Mouse (Mus musculus): ENCODE measurements at regions not wholly inside any gene's neighbourhood (a gene's known extent, or its start where the extent isn't known, plus 50 kb on each side); places are given as distances from the start of the nearest gene placed in this dataset.

DNA sequence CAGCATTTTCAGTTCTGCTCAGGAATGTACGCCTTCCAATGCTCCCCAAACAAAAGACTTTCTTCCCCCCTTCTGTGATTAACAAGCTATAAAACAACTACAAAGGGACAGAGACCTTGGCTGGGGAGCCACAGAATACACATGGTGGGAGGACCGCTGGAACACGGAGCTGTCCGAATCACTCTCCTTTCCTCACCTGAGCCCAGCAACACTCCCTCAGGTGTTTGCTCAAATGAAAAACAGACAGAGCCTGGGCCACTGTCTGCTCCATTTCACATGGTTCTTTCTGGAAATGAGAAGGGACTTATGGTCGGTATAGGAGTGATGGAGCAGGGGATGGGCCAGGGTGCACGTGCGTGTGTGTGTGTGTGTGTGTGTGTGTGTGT lies 215.9 kb downstream of the Mreg start:
- Histone ChIP-seq H3K9me3 (replicated peaks; ENCODE audit: control insufficient read depth, low read length) (no peaks in the 10 kb centered on the region), H3K9ac (ENCODE audit: low read length) (no peak overlapping the region), H3K4me3 (replicated peaks; ENCODE audit: low read length) (no peak overlapping the region), H3K27me3 (ENCODE audit: control insufficient read depth, insufficient read depth, low read length) (no peaks in the 10 kb centered on the region), H3K4me1 (ENCODE audit: control insufficient read depth, insufficient read depth, low read length) (peaks cover 6% of the 10 kb centered on the region; the same call in 1 of the 2 replicates), H3K27ac (ENCODE audit: low read length) (no peak overlapping the region), H3K36me3 (ENCODE audit: control insufficient read depth, insufficient read depth, low read length) (no peaks in the 10 kb centered on the region), H3K4me2 (ENCODE audit: low read depth, low read length) (no peak overlapping the region)
- ATAC-seq (ENCODE audit: insufficient read depth, low FRiP score): no peak
- WGBS: 66% methylated on average over 7 of the region's 7 CpGs

DNA sequence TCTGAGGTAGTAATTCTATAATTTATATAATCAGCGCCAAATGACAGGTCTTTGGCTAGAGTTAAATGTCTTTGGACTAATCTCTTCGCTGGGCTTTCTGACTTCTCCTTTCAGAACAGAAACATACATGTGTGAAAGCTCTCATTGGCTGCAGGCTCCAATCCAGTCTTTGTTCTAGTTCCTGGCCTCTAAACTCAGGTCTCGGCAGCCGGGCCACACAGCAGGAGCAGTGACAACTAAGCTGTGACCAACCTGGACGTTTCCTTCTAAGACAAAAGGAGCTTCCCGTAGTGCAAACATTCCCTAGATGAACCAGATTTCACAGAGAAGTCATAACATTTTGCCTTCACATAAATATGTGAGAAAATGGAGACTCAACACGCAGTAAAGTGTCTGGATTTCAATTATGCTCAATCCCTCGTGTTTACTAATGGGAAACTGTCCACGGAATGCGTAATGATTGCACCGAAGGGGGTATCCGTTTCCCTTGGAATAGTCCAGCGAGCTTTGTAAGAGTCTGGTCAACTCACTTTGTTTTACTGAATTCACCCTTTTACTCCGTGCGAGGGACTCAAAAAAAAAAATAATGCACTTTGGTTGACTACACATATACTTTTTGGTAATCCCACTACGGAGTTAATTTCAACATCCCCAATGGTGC lies 216.4 kb downstream of the Mreg start:
- Histone ChIP-seq H3K27ac (ENCODE audit: low read length) (no peak overlapping the region), H3K4me2 (ENCODE audit: low read depth, low read length) (no peak overlapping the region), H3K27me3 (ENCODE audit: control insufficient read depth, insufficient read depth, low read length) (no peaks in the 10 kb centered on the region), H3K36me3 (ENCODE audit: control insufficient read depth, insufficient read depth, low read length) (no peaks in the 10 kb centered on the region), H3K9me3 (replicated peaks; ENCODE audit: control insufficient read depth, low read length) (no peaks in the 10 kb centered on the region), H3K4me3 (replicated peaks; ENCODE audit: low read length) (no peak overlapping the region), H3K9ac (ENCODE audit: low read length) (no peak overlapping the region), H3K4me1 (ENCODE audit: control insufficient read depth, insufficient read depth, low read length) (peaks cover 4% of the 10 kb centered on the region; the same call in 1 of the 2 replicates)
- no peak for ATAC-seq (ENCODE audit: insufficient read depth, low FRiP score)
- WGBS: 58% methylated on average over 16 of the region's 16 CpGs

DNA sequence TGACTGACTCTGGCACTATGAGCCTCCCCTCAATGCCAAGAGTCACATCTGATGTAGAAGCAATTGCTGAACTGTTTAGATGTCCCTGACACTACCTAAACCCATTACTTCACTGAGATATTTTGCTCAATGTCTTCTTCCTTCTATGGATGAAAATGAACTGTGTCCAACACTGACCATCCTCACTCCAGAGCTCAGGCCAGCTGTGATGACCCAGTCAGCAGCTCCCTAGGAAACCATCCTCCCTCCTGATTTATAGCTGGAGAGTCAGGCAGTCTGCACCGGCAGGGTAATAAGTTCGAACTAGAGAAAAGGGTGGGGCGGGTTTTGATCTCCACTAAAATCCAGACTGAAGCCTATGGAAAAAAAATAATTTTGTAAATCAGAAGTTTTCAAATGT lies 221.2 kb downstream of the Mreg start:
- WGBS: 70% methylated on average over 3 of the region's 3 CpGs
- no peak overlapping the region for H3K4me3 ChIP-seq (replicated peaks; ENCODE audit: low read length)
- no peaks in the 10 kb centered on the region for H3K27me3 ChIP-seq (ENCODE audit: control insufficient read depth, insufficient read depth, low read length)
- no peaks in the 10 kb centered on the region for H3K9me3 ChIP-seq (replicated peaks; ENCODE audit: control insufficient read depth, low read length)
- H3K36me3 ChIP-seq (ENCODE audit: control insufficient read depth, insufficient read depth, low read length): no peaks in the 10 kb centered on the region
- no peaks in the 10 kb centered on the region for H3K4me1 ChIP-seq (ENCODE audit: control insufficient read depth, insufficient read depth, low read length)
- ATAC-seq (ENCODE audit: insufficient read depth, low FRiP score): no peak
- no peak overlapping the region for H3K4me2 ChIP-seq (ENCODE audit: low read depth, low read length)
- no peak overlapping the region for H3K27ac ChIP-seq (ENCODE audit: low read length)
- H3K9ac ChIP-seq (ENCODE audit: low read length): no peak overlapping the region

DNA sequence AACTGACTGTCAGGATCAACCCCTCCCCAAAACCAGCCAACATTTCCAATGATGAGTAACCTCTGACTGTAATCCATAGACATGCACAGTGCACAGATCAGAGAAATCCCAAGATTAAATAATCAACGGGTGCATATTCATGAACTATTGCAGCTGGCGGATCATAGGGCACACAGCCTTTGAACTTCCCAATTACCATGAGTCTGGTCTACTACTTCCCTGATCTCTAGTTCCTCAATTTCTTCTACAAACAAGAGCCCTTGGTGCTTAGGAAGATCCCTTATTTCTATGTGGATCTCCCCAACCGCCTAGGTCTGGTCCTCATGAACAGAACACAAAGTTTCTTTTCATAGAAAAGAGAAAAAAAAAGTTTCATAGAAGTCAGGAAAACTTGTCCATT lies 224.0 kb downstream of the Mreg start:
- ATAC-seq (ENCODE audit: insufficient read depth, low FRiP score): no peak
- Histone ChIP-seq H3K27me3 (ENCODE audit: control insufficient read depth, insufficient read depth, low read length) (no peaks in the 10 kb centered on the region), H3K9me3 (replicated peaks; ENCODE audit: control insufficient read depth, low read length) (no peaks in the 10 kb centered on the region), H3K4me1 (ENCODE audit: control insufficient read depth, insufficient read depth, low read length) (no peaks in the 10 kb centered on the region), H3K36me3 (ENCODE audit: control insufficient read depth, insufficient read depth, low read length) (no peaks in the 10 kb centered on the region), H3K27ac (ENCODE audit: low read length) (no peak overlapping the region), H3K4me2 (ENCODE audit: low read depth, low read length) (no peak overlapping the region), H3K4me3 (replicated peaks; ENCODE audit: low read length) (no peak overlapping the region), H3K9ac (ENCODE audit: low read length) (no peak overlapping the region)
- WGBS: 86% methylated on average over 3 of the region's 3 CpGs

DNA sequence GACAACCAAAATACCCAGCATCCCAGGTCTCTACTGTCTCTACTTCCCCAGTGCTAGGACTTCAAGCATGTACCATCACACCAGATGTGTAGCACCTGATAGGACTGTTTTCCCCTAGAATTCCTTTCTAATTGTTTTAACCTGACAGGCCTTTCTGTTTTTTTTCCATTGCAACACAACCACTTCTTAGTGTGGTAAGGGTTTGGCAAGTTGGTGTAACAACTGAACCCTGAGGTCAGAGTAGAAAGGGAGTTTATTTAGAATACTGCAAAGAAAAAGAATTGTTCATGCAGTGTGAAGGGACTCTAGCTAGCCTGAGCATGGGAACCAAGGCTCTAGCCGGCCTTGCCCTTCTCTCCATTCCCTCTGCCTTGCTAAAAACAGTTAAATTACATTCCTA lies 226.1 kb downstream of the Mreg start:
- Histone ChIP-seq H3K4me2 (ENCODE audit: low read depth, low read length) (no peak overlapping the region), H3K27ac (ENCODE audit: low read length) (no peak overlapping the region), H3K4me3 (replicated peaks; ENCODE audit: low read length) (no peak overlapping the region), H3K9ac (ENCODE audit: low read length) (no peak overlapping the region), H3K27me3 (ENCODE audit: control insufficient read depth, insufficient read depth, low read length) (no peaks in the 10 kb centered on the region), H3K4me1 (ENCODE audit: control insufficient read depth, insufficient read depth, low read length) (no peaks in the 10 kb centered on the region), H3K36me3 (ENCODE audit: control insufficient read depth, insufficient read depth, low read length) (no peaks in the 10 kb centered on the region), H3K9me3 (replicated peaks; ENCODE audit: control insufficient read depth, low read length) (no peaks in the 10 kb centered on the region)
- WGBS: 69% methylated on average over 1 of the region's 1 CpGs
- no peak for ATAC-seq (ENCODE audit: insufficient read depth, low FRiP score)

DNA sequence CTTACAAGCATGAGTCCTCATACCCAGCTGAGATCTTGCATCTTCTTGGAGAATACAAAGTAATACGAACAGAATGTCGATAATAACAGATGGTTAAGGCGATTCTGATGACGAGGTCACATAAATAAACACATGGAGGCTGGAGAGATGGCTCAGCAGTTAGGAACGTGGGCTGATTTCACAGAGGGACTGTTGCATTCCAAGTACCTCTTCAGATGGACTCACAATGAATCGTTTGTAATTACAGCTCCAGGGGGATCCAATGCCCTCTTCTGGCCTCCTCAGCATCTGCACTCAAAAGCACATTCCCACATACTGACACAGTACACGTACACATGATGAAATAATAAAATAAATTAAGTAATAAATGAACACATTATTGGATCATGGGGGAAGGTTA lies 228.3 kb downstream of the Mreg start:
- WGBS: 65% methylated on average over 7 of the region's 7 CpGs
- Histone ChIP-seq H3K4me3 (replicated peaks; ENCODE audit: low read length) (no peak overlapping the region), H3K4me1 (ENCODE audit: control insufficient read depth, insufficient read depth, low read length) (no peaks in the 10 kb centered on the region), H3K27me3 (ENCODE audit: control insufficient read depth, insufficient read depth, low read length) (no peaks in the 10 kb centered on the region), H3K9me3 (replicated peaks; ENCODE audit: control insufficient read depth, low read length) (no peaks in the 10 kb centered on the region), H3K36me3 (ENCODE audit: control insufficient read depth, insufficient read depth, low read length) (no peaks in the 10 kb centered on the region), H3K27ac (ENCODE audit: low read length) (peak overlapping the region; percentile 60), H3K9ac (ENCODE audit: low read length) (no peak overlapping the region), H3K4me2 (ENCODE audit: low read depth, low read length) (no peak overlapping the region)
- no peak for ATAC-seq (ENCODE audit: insufficient read depth, low FRiP score)

DNA sequence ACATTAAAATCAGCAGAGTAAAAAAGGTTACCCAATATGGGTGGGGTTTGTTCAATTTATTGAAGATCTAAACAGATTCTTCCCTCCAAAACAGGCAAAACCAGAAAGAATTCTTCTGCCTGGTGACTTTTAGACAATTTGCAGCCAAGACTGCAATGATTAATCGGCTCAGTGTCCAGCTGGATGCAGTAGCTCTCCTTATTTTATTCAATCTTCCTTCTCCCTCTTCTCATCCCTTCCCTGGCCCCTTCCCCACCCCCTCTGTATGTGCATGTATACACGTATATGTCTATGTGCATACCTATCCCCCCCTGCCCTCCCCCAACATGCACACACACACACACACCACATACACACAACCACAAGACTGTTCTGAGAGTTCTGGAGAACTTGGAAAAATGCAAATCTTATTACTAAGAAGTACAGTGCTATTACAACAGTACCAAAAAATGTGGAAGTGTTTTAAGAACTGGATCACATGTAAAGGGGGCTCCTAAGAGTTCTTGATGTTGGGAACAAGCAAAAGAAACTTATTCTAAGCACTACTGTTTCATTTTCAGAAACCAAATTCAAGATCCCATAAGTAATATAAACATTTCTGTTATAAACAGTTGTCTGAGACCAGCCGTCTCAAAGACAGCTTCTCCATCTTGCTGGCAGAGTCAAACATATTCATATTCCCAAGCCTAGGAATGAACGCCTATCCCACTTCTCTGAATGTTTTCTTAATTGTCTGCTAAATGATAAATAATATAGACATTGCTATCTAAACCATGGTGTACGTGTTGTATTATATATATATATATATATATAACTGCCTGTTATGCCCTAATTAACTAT lies 229.5 kb downstream of the Mreg start:
- H3K4me1 ChIP-seq (ENCODE audit: control insufficient read depth, insufficient read depth, low read length): no peaks in the 10 kb centered on the region
- ATAC-seq (ENCODE audit: insufficient read depth, low FRiP score): peak; percentile 73
- H3K27me3 ChIP-seq (ENCODE audit: control insufficient read depth, insufficient read depth, low read length): no peaks in the 10 kb centered on the region
- no peak overlapping the region for H3K4me3 ChIP-seq (replicated peaks; ENCODE audit: low read length)
- no peaks in the 10 kb centered on the region for H3K36me3 ChIP-seq (ENCODE audit: control insufficient read depth, insufficient read depth, low read length)
- H3K4me2 ChIP-seq (ENCODE audit: low read depth, low read length): no peak overlapping the region
- no peak overlapping the region for H3K9ac ChIP-seq (ENCODE audit: low read length)
- no peaks in the 10 kb centered on the region for H3K9me3 ChIP-seq (replicated peaks; ENCODE audit: control insufficient read depth, low read length)
- peak overlapping the region; percentile 79 for H3K27ac ChIP-seq (ENCODE audit: low read length)
- WGBS: 49% methylated on average over 5 of the region's 5 CpGs

DNA sequence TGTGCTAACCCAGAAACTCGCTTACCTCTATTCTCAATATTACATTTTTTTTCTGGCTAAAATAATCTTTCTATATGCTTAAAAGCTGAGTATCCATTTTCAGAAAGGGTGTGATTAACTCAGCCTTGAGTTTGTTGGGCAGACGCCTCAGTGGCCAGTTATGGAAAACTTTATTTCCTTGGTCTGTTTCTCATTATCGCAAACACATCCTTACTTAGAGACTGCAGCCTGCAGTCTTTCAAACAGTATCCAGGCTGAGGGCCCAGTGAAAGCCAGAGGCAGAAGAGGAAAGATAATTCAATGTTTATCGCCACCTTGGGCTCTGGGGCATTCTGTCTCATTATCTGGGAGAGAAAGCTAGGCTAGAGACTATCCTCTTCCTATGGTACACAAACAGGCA lies 231.5 kb downstream of the Mreg start:
- no peaks in the 10 kb centered on the region for H3K9me3 ChIP-seq (replicated peaks; ENCODE audit: control insufficient read depth, low read length)
- peak overlapping the region; percentile 40; the same call in 1 of the 2 replicates for H3K27ac ChIP-seq (ENCODE audit: low read length)
- H3K27me3 ChIP-seq (ENCODE audit: control insufficient read depth, insufficient read depth, low read length): no peaks in the 10 kb centered on the region
- ATAC-seq (ENCODE audit: insufficient read depth, low FRiP score): no peak
- H3K36me3 ChIP-seq (ENCODE audit: control insufficient read depth, insufficient read depth, low read length): no peaks in the 10 kb centered on the region
- 68% methylated on average over 4 of the region's 4 CpGs for WGBS
- no peak overlapping the region for H3K9ac ChIP-seq (ENCODE audit: low read length)
- H3K4me2 ChIP-seq (ENCODE audit: low read depth, low read length): no peak overlapping the region
- H3K4me1 ChIP-seq (ENCODE audit: control insufficient read depth, insufficient read depth, low read length): no peaks in the 10 kb centered on the region
- H3K4me3 ChIP-seq (replicated peaks; ENCODE audit: low read length): no peak overlapping the region

DNA sequence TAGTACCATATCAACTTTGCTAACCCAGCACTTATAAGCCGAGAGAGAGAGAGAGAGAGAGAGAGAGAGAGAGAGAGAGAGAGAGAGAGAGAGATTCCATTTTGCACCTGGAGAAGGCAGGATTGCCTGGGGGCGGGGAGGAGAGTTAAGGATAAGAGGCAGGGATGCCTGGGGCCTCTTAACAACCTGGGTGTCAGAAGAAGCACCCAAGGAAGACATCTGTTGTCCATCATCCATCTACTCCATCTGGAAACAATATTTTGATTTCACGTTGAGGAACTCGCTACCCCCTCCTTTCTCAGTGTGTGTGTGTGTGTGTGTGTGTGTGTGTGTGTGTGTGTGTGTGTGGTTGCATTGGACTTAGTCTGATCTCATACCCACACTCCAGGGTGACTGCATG lies 232.8 kb downstream of the Mreg start:
- Histone ChIP-seq H3K27ac (ENCODE audit: low read length) (no peak overlapping the region), H3K4me2 (ENCODE audit: low read depth, low read length) (no peak overlapping the region), H3K9ac (ENCODE audit: low read length) (no peak overlapping the region), H3K36me3 (ENCODE audit: control insufficient read depth, insufficient read depth, low read length) (no peaks in the 10 kb centered on the region), H3K4me1 (ENCODE audit: control insufficient read depth, insufficient read depth, low read length) (no peaks in the 10 kb centered on the region), H3K27me3 (ENCODE audit: control insufficient read depth, insufficient read depth, low read length) (no peaks in the 10 kb centered on the region), H3K9me3 (replicated peaks; ENCODE audit: control insufficient read depth, low read length) (no peaks in the 10 kb centered on the region), H3K4me3 (replicated peaks; ENCODE audit: low read length) (no peak overlapping the region)
- ATAC-seq (ENCODE audit: insufficient read depth, low FRiP score): no peak
- 66% methylated on average over 4 of the region's 4 CpGs for WGBS

Data from stomach, embryonic 16.5 days (tissue).